Mouse (Mus musculus) intestine, embryonic 15.5 days (tissue): ENCODE measurements around the gene Hgd. TPM values are rescaled to one million over a fixed set of nuclear protein-coding genes. Genes with fewer than 3 reads are reported as not detected.
"Not testable (repeated sequence)": the region's sequence is repeated elsewhere in the genome, so short reads cannot be mapped to it uniquely, and the experiment has no call there.

Experiments used
- ATAC-seq: fragments of 200-750 bp; cut with Nextera tagmentation; 2 replicates; pipeline ENCODE4 v1.8.0; 2017; ENCODE audit warnings: moderate TSS enrichment, moderate library complexity
- H3K27ac ChIP-seq: fragments of 300-500 bp; sonication (generic); 2 replicates; pipeline ENCODE4 v1.5.1; 2015; ENCODE audit warnings: mild to moderate bottlenecking, inconsistent platforms
- H3K27me3 ChIP-seq: fragments of 300-500 bp; sonication (generic); replicated peaks from 2 replicates; pipeline ENCODE4 v1.6.1; 2015; ENCODE audit warnings: inconsistent platforms
- H3K36me3 ChIP-seq: fragments of 300-500 bp; sonication (generic); 2 replicates; pipeline ENCODE4 v1.6.1; 2015; ENCODE audit warnings: inconsistent platforms
- H3K4me1 ChIP-seq: fragments of 300-500 bp; sonication (generic); replicated peaks from 2 replicates; pipeline ENCODE4 v1.6.1; 2015; ENCODE audit warnings: inconsistent platforms
- H3K4me2 ChIP-seq: fragments of 300-500 bp; sonication (generic); replicated peaks from 2 replicates; pipeline ENCODE4 v1.6.1; 2015; ENCODE audit warnings: mild to moderate bottlenecking, inconsistent platforms
- H3K4me3 ChIP-seq: fragments of 300-500 bp; sonication (generic); replicated peaks from 2 replicates; pipeline ENCODE4 v1.5.1; 2015; ENCODE audit warnings: inconsistent platforms
- H3K9ac ChIP-seq: fragments of 300-500 bp; sonication (generic); 2 replicates; pipeline ENCODE4 v1.6.1; 2015; ENCODE audit warnings: inconsistent platforms
- H3K9me3 ChIP-seq: fragments of 300-500 bp; sonication (generic); 2 replicates; pipeline ENCODE4 v1.6.1; 2016; ENCODE audit warnings: inconsistent platforms
- WGBS: fragments of 180-500 bp; shearing (Covaris S2); methylation state at CpG from one replicate; pipeline ENCODE4 v1.1.7; 2015; 5-methylcytosine and 5-hydroxymethylcytosine counted together
- polyA plus RNA-seq: library from polyadenylated mRNA; unstranded; fragments of >200 nt; fragmentation: Nextera tagmentation; extraction: Ambion mirVana; gene quantifications from 2 replicates; pipeline ENCODE4 v1.2.1, GENCODE M21; 2015

The Hgd gene
- polyA plus RNA-seq, 1 experiment from 2014 or later, result 1.0 TPM

GRCm38 (mm10) chr16:37640522-37640921, 60.6 kb downstream of the Hgd start:
- ATAC-seq, H3K36me3 ChIP-seq, H3K4me3 ChIP-seq, H3K27ac ChIP-seq, H3K4me1 ChIP-seq, H3K4me2 ChIP-seq, H3K27me3 ChIP-seq, H3K9me3 ChIP-seq, H3K9ac ChIP-seq: not testable (repeated sequence)

- Histone ChIP-seq H3K9ac (no peak overlapping the region), H3K4me3 (no peak overlapping the region), H3K4me2 (no peak overlapping the region), H3K4me1 (no peaks in the 10 kb centered on the region), H3K9me3 (no peaks in the 10 kb centered on the region), H3K27ac (no peak overlapping the region), H3K36me3 (peaks cover 16% of the 10 kb centered on the region), H3K27me3 (no peaks in the 10 kb centered on the region)
- no peak for ATAC-seq
- WGBS, result 87% methylated on average over 5 of the region's 5 CpGs
Observed at GRCm38 (mm10) chr16:37644486-37644885, 64.5 kb downstream of the Hgd start.

- H3K4me1 ChIP-seq, result no peaks in the 10 kb centered on the region
- H3K27me3 ChIP-seq, result no peaks in the 10 kb centered on the region
- no peak overlapping the region for H3K27ac ChIP-seq
- H3K9ac ChIP-seq, result no peak overlapping the region
- peaks cover 16% of the 10 kb centered on the region for H3K36me3 ChIP-seq
- no peaks in the 10 kb centered on the region for H3K9me3 ChIP-seq
- WGBS, result 92% methylated on average over 8 of the region's 8 CpGs
- ATAC-seq, result no peak
- H3K4me3 ChIP-seq, result no peak overlapping the region
- no peak overlapping the region for H3K4me2 ChIP-seq
Observed at GRCm38 (mm10) chr16:37645211-37645610, 65.3 kb downstream of the Hgd start.

- Histone ChIP-seq H3K27ac (no peak overlapping the region), H3K4me3 (no peak overlapping the region), H3K9ac (no peak overlapping the region), H3K4me2 (no peak overlapping the region), H3K36me3 (peaks cover 16% of the 10 kb centered on the region), H3K9me3 (no peaks in the 10 kb centered on the region), H3K27me3 (no peaks in the 10 kb centered on the region), H3K4me1 (no peaks in the 10 kb centered on the region)
- WGBS, result 91% methylated on average over 3 of the region's 3 CpGs
- ATAC-seq, result no peak
Observed at GRCm38 (mm10) chr16:37645799-37646198, 65.8 kb downstream of the Hgd start.

GRCm38 (mm10) chr16:37647067-37647466, 67.1 kb downstream of the Hgd start:
- H3K36me3 ChIP-seq, result peaks cover 16% of the 10 kb centered on the region
- no peaks in the 10 kb centered on the region for H3K4me1 ChIP-seq
- no peak overlapping the region for H3K4me2 ChIP-seq
- H3K27me3 ChIP-seq, result no peaks in the 10 kb centered on the region
- 90% methylated on average over 16 of the region's 16 CpGs for WGBS
- H3K9ac ChIP-seq, result no peak overlapping the region
- no peak overlapping the region for H3K27ac ChIP-seq
- ATAC-seq, result no peak
- no peak overlapping the region for H3K4me3 ChIP-seq
- H3K9me3 ChIP-seq, result no peaks in the 10 kb centered on the region

GRCm38 (mm10) chr16:37647936-37648335, 68.0 kb downstream of the Hgd start:
- H3K27ac ChIP-seq, result no peak overlapping the region
- no peak for ATAC-seq
- H3K36me3 ChIP-seq, result peaks cover 16% of the 10 kb centered on the region
- H3K9me3 ChIP-seq, result no peaks in the 10 kb centered on the region
- H3K27me3 ChIP-seq, result no peaks in the 10 kb centered on the region
- 93% methylated on average over 8 of the region's 8 CpGs for WGBS
- peaks cover 8% of the 10 kb centered on the region for H3K4me1 ChIP-seq
- H3K4me3 ChIP-seq, result no peak overlapping the region
- no peak overlapping the region for H3K9ac ChIP-seq
- no peak overlapping the region for H3K4me2 ChIP-seq

- peaks cover 10% of the 10 kb centered on the region for H3K4me1 ChIP-seq
- H3K4me3 ChIP-seq, result no peak overlapping the region
- H3K9me3 ChIP-seq, result no peaks in the 10 kb centered on the region
- no peaks in the 10 kb centered on the region for H3K27me3 ChIP-seq
- WGBS, result 68% methylated on average over 5 of the region's 5 CpGs
- H3K36me3 ChIP-seq, result peaks cover 16% of the 10 kb centered on the region
- H3K9ac ChIP-seq, result no peak overlapping the region
- H3K4me2 ChIP-seq, result no peak overlapping the region
- ATAC-seq, result no peak
- H3K27ac ChIP-seq, result no peak overlapping the region
Observed at GRCm38 (mm10) chr16:37649068-37649467, 69.1 kb downstream of the Hgd start.

- H3K4me3 ChIP-seq, result no peak overlapping the region
- H3K27me3 ChIP-seq, result no peaks in the 10 kb centered on the region
- H3K9me3 ChIP-seq, result no peaks in the 10 kb centered on the region
- no peak overlapping the region for H3K4me2 ChIP-seq
- peaks cover 10% of the 10 kb centered on the region for H3K4me1 ChIP-seq
- H3K36me3 ChIP-seq, result peaks cover 12% of the 10 kb centered on the region
- H3K9ac ChIP-seq, result no peak overlapping the region
- H3K27ac ChIP-seq, result no peak overlapping the region
- WGBS, result 75% methylated on average over 5 of the region's 5 CpGs
- ATAC-seq, result no peak
Observed at GRCm38 (mm10) chr16:37651467-37651866, 71.5 kb downstream of the Hgd start.

GRCm38 (mm10) chr16:37652654-37653053, 72.7 kb downstream of the Hgd start:
- Histone ChIP-seq H3K27ac (no peak overlapping the region), H3K4me1 (peaks cover 10% of the 10 kb centered on the region), H3K27me3 (no peaks in the 10 kb centered on the region), H3K4me3 (no peak overlapping the region), H3K9ac (no peak overlapping the region), H3K9me3 (no peaks in the 10 kb centered on the region), H3K36me3 (0 out of 2 replicates have a peak, but pooled peaks cover 3% of the 10 kb centered on the region), H3K4me2 (peak overlapping the region; percentile 51; the same call in 1 of the 2 replicates)
- no peak for ATAC-seq
- 74% methylated on average over 5 of the region's 5 CpGs for WGBS

- Histone ChIP-seq H3K9me3 (no peaks in the 10 kb centered on the region), H3K4me3 (no peak overlapping the region), H3K9ac (no peak overlapping the region), H3K27me3 (no peaks in the 10 kb centered on the region), H3K4me2 (peak overlapping the region; percentile 51), H3K36me3 (0 out of 2 replicates have a peak, but pooled peaks cover 3% of the 10 kb centered on the region), H3K4me1 (peaks cover 10% of the 10 kb centered on the region), H3K27ac (no peak overlapping the region)
- 86% methylated on average over 1 of the region's 1 CpGs for WGBS
- ATAC-seq, result no peak
Observed at GRCm38 (mm10) chr16:37653058-37653457, 73.1 kb downstream of the Hgd start.

- peaks cover 10% of the 10 kb centered on the region for H3K4me1 ChIP-seq
- peak; percentile 95 for ATAC-seq
- no peaks in the 10 kb centered on the region for H3K36me3 ChIP-seq
- peak within 1 kb of the TSS; percentile 77 for H3K4me3 ChIP-seq
- peak within 1 kb of the TSS; percentile 79 for H3K27ac ChIP-seq
- WGBS, result under 1% methylated on average over 57 of the region's 58 CpGs
- peak within 1 kb of the TSS; percentile 51 for H3K4me2 ChIP-seq
- no peaks in the 10 kb centered on the region for H3K27me3 ChIP-seq
- H3K9me3 ChIP-seq, result no peaks in the 10 kb centered on the region
- peak within 1 kb of the TSS; percentile 90 for H3K9ac ChIP-seq
Observed at GRCm38 (mm10) chr16:37653731-37654657, 74.0 kb downstream of the Hgd start, which contains the start of gene Ndufb4. TSS of gene Ndufb4 (minus strand) at chr16:37654453.

- H3K27ac ChIP-seq, result peak overlapping the region; percentile 38; the same call in 1 of the 2 replicates
- H3K4me3 ChIP-seq, result no peak overlapping the region
- 58% methylated on average over 4 of the region's 4 CpGs for WGBS
- H3K36me3 ChIP-seq, result no peaks in the 10 kb centered on the region
- peaks cover 10% of the 10 kb centered on the region for H3K4me1 ChIP-seq
- no peak overlapping the region for H3K9ac ChIP-seq
- H3K9me3 ChIP-seq, result no peaks in the 10 kb centered on the region
- H3K27me3 ChIP-seq, result no peaks in the 10 kb centered on the region
- peak overlapping the region; percentile 51 for H3K4me2 ChIP-seq
- ATAC-seq, result no peak; the same call in 1 of the 2 replicates
Observed at GRCm38 (mm10) chr16:37654831-37655455, 75.0 kb downstream of the Hgd start.
